Mouse (Mus musculus) spleen, postnatal 36 days (tissue): Measurements from ENCODE around the gene Fnbp4.
A peak's percentile ranks its signal among the peaks of the same experiment; 100 is the strongest.

ENCODE experiments used
- DNase-seq, 2 experiments: peaks; one replicate each; pipeline ENCODE4 v3.0.0; 2022; ENCODE audit warnings: low spot score in 2 of 2, mixed read lengths in 1 of 2

Fnbp4 gene

DNA sequence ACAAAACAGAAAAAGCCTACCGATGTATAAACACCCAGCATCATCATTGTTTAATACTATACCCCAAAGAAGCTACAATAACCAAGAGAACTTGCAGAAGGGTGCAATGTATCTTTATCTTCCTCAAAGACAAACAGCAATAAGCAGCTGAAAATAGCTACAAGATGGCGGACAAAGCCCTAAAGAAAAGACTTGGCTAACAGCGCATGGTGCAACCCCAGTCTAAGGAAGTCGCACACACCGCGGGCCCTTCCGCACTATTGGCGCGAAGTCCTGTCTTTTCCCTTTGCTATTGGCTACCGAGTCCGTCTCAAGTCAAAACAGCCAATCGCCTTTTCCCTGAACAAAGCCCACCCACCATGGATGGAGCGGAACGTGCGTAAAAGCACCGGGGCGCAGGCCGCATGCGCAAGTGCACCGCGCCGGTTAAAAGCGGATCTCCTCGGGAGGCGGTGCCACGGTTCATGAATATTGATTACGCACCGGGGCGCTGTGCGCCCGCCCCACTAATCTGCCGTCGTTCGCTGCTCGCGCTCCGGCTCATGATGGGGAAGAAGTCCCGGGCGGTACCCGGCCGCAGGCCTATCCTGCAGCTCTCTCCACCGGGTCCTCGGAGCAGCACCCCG, at the start of gene Fnbp4:
Fnbp4 (plus strand) TSS at position 318 of the 626 bp plus-strand sequence.
- peak; percentile 99 for DNase-seq

DNA sequence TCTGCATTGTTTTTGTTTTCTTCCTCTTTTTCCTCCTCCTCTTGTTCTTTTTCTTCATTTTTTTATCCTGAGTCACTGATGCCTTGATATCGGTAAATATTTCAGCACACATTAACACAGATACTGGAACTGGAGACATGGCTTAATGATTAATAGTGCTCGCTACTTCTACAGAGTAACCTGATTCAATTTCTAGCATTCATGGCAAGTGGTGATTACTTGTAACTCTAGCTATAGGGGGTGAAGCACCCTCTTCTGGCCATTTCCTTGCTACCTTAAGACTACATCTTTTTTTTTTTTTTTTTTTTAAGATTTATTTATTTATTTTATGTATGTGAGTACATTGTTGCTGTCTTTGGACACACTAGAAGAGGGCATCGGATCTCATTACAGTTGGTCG, 44.2 kb upstream of the Fnbp4 start:
- DNase-seq: no peak

GRCm38 (mm10) chr2:90708548-90708947, 36.6 kb upstream of the Fnbp4 start:
- no peak for DNase-seq

- peak; percentile 12 to 41 for DNase-seq
Measured at GRCm38 (mm10) chr2:90715555-90716092, 29.5 kb upstream of the Fnbp4 start.

DNA sequence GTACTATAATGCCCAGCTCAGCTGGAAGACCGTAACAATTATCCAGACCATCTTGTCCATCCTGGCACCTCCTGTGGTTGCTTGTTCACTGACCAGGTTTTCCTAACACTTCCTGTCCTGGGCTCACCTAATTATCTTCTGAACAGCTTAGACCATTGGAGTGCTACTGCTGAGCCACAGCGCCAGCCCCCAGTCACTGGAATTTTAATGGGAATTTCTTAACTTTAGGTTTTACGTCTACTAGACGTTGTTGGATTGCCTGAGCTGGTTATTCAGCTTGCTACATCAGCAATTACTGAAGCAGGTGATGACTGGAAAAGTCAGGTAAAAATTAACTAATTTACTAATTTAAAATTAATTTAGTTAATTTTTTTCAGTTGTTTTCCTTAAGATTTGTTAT, 27.8 kb upstream of the Fnbp4 start:
- DNase-seq: no peak

DNA sequence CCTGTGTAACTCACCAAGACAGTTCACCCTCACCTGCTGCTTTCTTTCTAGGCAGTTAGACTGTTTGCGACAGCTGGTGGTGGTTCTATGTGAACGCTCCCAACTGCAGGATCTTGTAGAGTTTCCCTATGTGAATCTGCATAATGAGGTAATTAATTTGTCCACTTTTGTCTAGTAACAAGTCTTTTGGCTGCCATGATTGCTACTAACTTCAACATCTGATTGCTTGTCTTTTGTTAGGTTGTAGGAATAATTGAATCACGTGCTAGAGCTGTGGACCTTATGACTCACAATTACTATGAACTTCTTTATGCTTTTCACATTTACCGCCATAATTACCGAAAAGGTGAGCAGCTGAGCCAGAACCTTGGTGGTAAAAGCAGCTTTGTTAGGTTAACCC, 27.2 kb upstream of the Fnbp4 start:
- DNase-seq: no peak

DNA sequence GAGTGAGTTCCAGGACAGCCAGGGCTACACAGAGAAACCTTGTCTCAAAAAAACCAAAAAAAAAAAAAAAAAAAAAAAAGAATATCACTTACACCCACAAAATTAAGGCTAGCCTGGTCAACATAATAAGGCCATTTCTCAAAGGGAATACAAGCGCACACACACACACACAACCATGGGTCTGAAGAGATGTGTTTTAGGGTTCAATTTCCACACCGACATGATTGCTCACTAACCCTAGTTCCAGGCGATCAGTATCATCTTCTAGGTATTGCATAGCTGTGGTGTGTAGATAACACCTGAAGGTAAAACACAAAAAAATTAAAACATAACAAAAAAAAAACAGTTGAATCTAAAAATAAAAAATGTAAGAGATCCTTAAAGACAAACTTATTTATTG, 18.4 kb upstream of the Fnbp4 start:
- no peak for DNase-seq

- no peak for DNase-seq
Measured at GRCm38 (mm10) chr2:90735326-90735725, 9.8 kb upstream of the Fnbp4 start.

GRCm38 (mm10) chr2:90738801-90739200, 6.4 kb upstream of the Fnbp4 start:
- no peak for DNase-seq

GRCm38 (mm10) chr2:90739327-90739726, 5.8 kb upstream of the Fnbp4 start:
- no peak for DNase-seq

DNA sequence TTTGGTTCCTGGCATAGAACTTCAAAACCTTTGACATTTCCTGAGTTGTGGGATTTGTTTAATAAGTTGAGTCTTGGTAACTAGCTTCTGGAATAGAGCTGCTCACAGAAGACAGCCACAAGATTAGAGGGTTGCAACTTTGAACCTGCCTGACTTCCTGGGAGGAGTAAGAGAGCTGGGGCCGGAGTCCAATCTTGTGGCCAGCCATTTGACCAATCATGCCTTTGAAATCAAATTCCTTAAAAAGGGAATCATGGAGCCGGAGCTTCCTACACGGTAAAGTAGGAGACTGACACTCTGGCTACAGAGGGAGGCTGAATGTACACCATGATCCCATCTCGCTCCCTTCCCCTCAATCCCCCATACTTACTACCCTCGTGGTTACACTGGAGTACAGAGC, 5.2 kb upstream of the Fnbp4 start:
- DNase-seq: no peak

GRCm38 (mm10) chr2:90744285-90745052, 701 bp upstream of the Fnbp4 start:
- peak in 1 of 2 experiments; percentile 5 for DNase-seq

GRCm38 (mm10) chr2:90745740-90746537, 769 bp downstream of the Fnbp4 start:
- peak; percentile 41 to 47 for DNase-seq

- no peak for DNase-seq
Measured at GRCm38 (mm10) chr2:90746538-90746865, 1.3 kb downstream of the Fnbp4 start.

GRCm38 (mm10) chr2:90747131-90747530, 2.0 kb downstream of the Fnbp4 start:
- no peak for DNase-seq

- DNase-seq: no peak
Measured at GRCm38 (mm10) chr2:90749676-90750459, 4.7 kb downstream of the Fnbp4 start.

GRCm38 (mm10) chr2:90753565-90753964, 8.4 kb downstream of the Fnbp4 start:
- DNase-seq: no peak

DNA sequence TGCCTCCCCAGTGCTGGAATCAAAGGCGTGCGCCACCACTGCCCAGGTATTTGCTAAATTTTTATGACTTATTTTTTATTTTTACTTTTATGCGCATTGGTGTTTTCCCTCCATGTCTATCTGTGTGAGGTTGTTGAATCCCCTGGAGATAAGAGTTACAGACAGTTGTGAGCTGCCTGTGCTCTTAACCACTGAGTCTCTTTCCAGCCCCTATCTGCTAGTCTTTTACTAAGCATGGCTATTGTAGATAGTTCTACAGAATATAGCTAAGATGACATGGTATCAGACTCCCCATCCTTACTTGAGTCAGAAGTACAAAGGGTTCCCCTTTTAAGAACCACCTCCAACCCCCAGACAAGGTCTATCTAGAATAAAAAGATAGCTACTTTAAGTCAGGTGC, 9.0 kb downstream of the Fnbp4 start:
- DNase-seq: no peak

GRCm38 (mm10) chr2:90765123-90765522, 20.0 kb downstream of the Fnbp4 start:
- DNase-seq: no peak

- no peak for DNase-seq
Measured at GRCm38 (mm10) chr2:90781323-90781722, 36.2 kb downstream of the Fnbp4 start.

GRCm38 (mm10) chr2:90781938-90782337, 36.8 kb downstream of the Fnbp4 start:
- no peak for DNase-seq

GRCm38 (mm10) chr2:90782458-90782857, 37.3 kb downstream of the Fnbp4 start, which contains the start of gene Agbl2:
Gene Agbl2 (plus strand): TSS chr2:90782727.
- no peak for DNase-seq
